22 mouse cellular contexts compared by ENCODE assay signal in genomic region chr16:60266367-60267351, GRCm38 (mm10).
DNase-seq lines count a peak whose midpoint lies in the region; ATAC-seq lines count a peak whose summit lies in the region.
"Had no signal": no experiment of that assay in that cellular context is flagged by ENCODE, and none has a peak within 500 bp of the region (broad histone marks: within the 10 kb centered on the region; RNA-seq: fewer than 3 reads in every experiment).

No protein-coding gene starts in this region.

- H3K9me3 ChIP-seq in forebrain, embryonic 13.5 days (replicated peaks): no peaks in the 10 kb centered on the region
- no peaks in the 10 kb centered on the region for H3K9me3 ChIP-seq in forebrain, embryonic 12.5 days
- no peaks in the 10 kb centered on the region for H3K9me3 ChIP-seq in forebrain, embryonic 15.5 days
- H3K9me3 ChIP-seq in midbrain, embryonic 14.5 days (ENCODE audit: control insufficient read depth, low read length): no peaks in the 10 kb centered on the region
- H3K9me3 ChIP-seq: embryonic facial prominence, embryonic 10.5 days; limb, embryonic 15.5 days; neural tube, embryonic 13.5 days had no signal

- no peak overlapping the region for H3K4me2 ChIP-seq in forebrain, embryonic 13.5 days
- H3K4me2 ChIP-seq in forebrain, embryonic 12.5 days: no peak overlapping the region
- H3K4me2 ChIP-seq in forebrain, embryonic 15.5 days (replicated peaks): no peak overlapping the region
- H3K4me2 ChIP-seq in midbrain, embryonic 14.5 days (ENCODE audit: low read length): no peak overlapping the region
- H3K4me2 ChIP-seq: limb, embryonic 15.5 days; neural tube, embryonic 13.5 days had no signal

- WGBS in forebrain, embryonic 13.5 days: 68% methylated on average over 9 of the region's 9 CpGs
- 70% methylated on average over 9 of the region's 9 CpGs for WGBS in forebrain, embryonic 12.5 days
- 69% methylated on average over 9 of the region's 9 CpGs for WGBS in forebrain, embryonic 15.5 days
- 59% methylated on average over 9 of the region's 9 CpGs for WGBS in midbrain, embryonic 14.5 days

- H3K27me3 ChIP-seq in forebrain, embryonic 13.5 days: no peaks in the 10 kb centered on the region
- no peaks in the 10 kb centered on the region for H3K27me3 ChIP-seq in forebrain, embryonic 12.5 days
- H3K27me3 ChIP-seq in forebrain, embryonic 15.5 days: no peaks in the 10 kb centered on the region
- no peaks in the 10 kb centered on the region for H3K27me3 ChIP-seq in midbrain, embryonic 14.5 days (ENCODE audit: control insufficient read depth, insufficient read depth, low read length)
- H3K27me3 ChIP-seq: CH12.LX; limb, embryonic 15.5 days; neural tube, embryonic 13.5 days had no signal

- peak; percentile 86 for ATAC-seq in forebrain, embryonic 13.5 days
- ATAC-seq in forebrain, embryonic 12.5 days (ENCODE audit: low FRiP score): no peak
- ATAC-seq in forebrain, embryonic 15.5 days (replicated peaks): peak; percentile 82
- ATAC-seq in midbrain, embryonic 14.5 days (ENCODE audit: low FRiP score, low TSS enrichment): peak; percentile 79
- ATAC-seq: inflammation-experienced regulatory T-cells, adult 6 months; liver, postnatal 0 days had no signal

- no peak overlapping the region for H3K4me3 ChIP-seq in forebrain, embryonic 13.5 days
- no peak overlapping the region for H3K4me3 ChIP-seq in forebrain, embryonic 12.5 days (replicated peaks)
- H3K4me3 ChIP-seq in forebrain, embryonic 15.5 days: no peak overlapping the region
- no peak overlapping the region for H3K4me3 ChIP-seq in midbrain, embryonic 14.5 days (replicated peaks; ENCODE audit: low read depth, low read length)
- H3K4me3 ChIP-seq: embryonic facial prominence, embryonic 10.5 days; limb, embryonic 15.5 days; neural tube, embryonic 13.5 days had no signal

- no peak overlapping the region for H3K27ac ChIP-seq in forebrain, embryonic 13.5 days
- no peak overlapping the region for H3K27ac ChIP-seq in forebrain, embryonic 12.5 days
- H3K27ac ChIP-seq in forebrain, embryonic 15.5 days (replicated peaks): no peak overlapping the region
- 0 out of 2 replicates have a peak overlapping the region, but pooled peaks have one; percentile 5 for H3K27ac ChIP-seq in midbrain, embryonic 14.5 days (replicated peaks; ENCODE audit: low read depth, low read length)
- H3K27ac ChIP-seq: embryonic facial prominence, embryonic 10.5 days; limb, embryonic 15.5 days; neural tube, embryonic 13.5 days; stomach, postnatal 0 days had no signal

- intact Hi-C loops in left cerebral cortex, postnatal 25 days (cut with DNase I): no loop called here

- DNase-seq in ZHBTc4 (ENCODE audit: low read depth, low spot score): peak; percentile 0
- DNase-seq in midbrain, embryonic 14.5 days: peak; percentile 73
- no peak for DNase-seq in left cerebral cortex, postnatal 25 days (ENCODE audit: low spot score in 2 of 2)
- DNase-seq in adrenal gland, adult (ENCODE audit: inconsistent age in 2 of 2, low spot score in 1 of 2): no peak
- DNase-seq: adrenal gland, postnatal 10 days; cerebellum, adult 8-10 months; gastrocnemius, postnatal 25 days; kidney, adult 9 months; kidney, postnatal 36 days; layer of hippocampus, adult 9-11 months; liver, postnatal 0 days; lung, postnatal 36 days; thymus, postnatal 25 days had no signal

- H3K9ac ChIP-seq in forebrain, embryonic 13.5 days: no peak overlapping the region
- H3K9ac ChIP-seq in forebrain, embryonic 12.5 days: no peak overlapping the region
- H3K9ac ChIP-seq in forebrain, embryonic 15.5 days (replicated peaks): no peak overlapping the region
- H3K9ac ChIP-seq in midbrain, embryonic 14.5 days (replicated peaks; ENCODE audit: low read length): no peak overlapping the region
- H3K9ac ChIP-seq: limb, embryonic 15.5 days; liver, postnatal 0 days; neural tube, embryonic 13.5 days had no signal

- H3K36me3 ChIP-seq in forebrain, embryonic 13.5 days (ENCODE audit: poor library complexity, severe bottlenecking): no peaks in the 10 kb centered on the region
- no peaks in the 10 kb centered on the region for H3K36me3 ChIP-seq in forebrain, embryonic 12.5 days (replicated peaks)
- no peaks in the 10 kb centered on the region for H3K36me3 ChIP-seq in forebrain, embryonic 15.5 days
- H3K36me3 ChIP-seq in midbrain, embryonic 14.5 days (ENCODE audit: control insufficient read depth, insufficient read depth, low read length): no peaks in the 10 kb centered on the region
- H3K36me3 ChIP-seq: embryonic facial prominence, embryonic 10.5 days; limb, embryonic 15.5 days; neural tube, embryonic 13.5 days had no signal

- no peaks in the 10 kb centered on the region for H3K4me1 ChIP-seq in forebrain, embryonic 13.5 days
- no peaks in the 10 kb centered on the region; the same call in 1 of the 2 replicates for H3K4me1 ChIP-seq in forebrain, embryonic 12.5 days
- H3K4me1 ChIP-seq in forebrain, embryonic 15.5 days: no peaks in the 10 kb centered on the region
- no peaks in the 10 kb centered on the region for H3K4me1 ChIP-seq in midbrain, embryonic 14.5 days (ENCODE audit: control insufficient read depth, insufficient read depth, low read length)
- H3K4me1 ChIP-seq: embryonic facial prominence, embryonic 10.5 days; limb, embryonic 15.5 days; neural tube, embryonic 13.5 days had no signal

Comparison
In these comparisons a context has a peak if more than half of its experiments do, and no peak if none do; other contexts are left out.
1. DNase-seq: peak in ZHBTc4 (single experiment) and midbrain, embryonic 14.5 days (single experiment); none in left cerebral cortex, postnatal 25 days (0 of 2) and adrenal gland, adult (0 of 2).